Mouse (Mus musculus) heart, postnatal 0 days (tissue): ENCODE data around the gene Exosc2. TPM values are rescaled to one million over a fixed set of nuclear protein-coding genes. Genes with fewer than 3 reads are reported as not detected.

ENCODE experiments used
- ATAC-seq: fragments of 200-750 bp; cut with Nextera tagmentation; 2 replicates; pipeline ENCODE4 v1.8.0; 2017; ENCODE audit warnings: low read depth, moderate number of reproducible peaks, moderate library complexity; ENCODE audit not compliant: insufficient read depth
- DNase-seq: peaks from one replicate; pipeline ENCODE4 v3.0.0-alpha.2; 2016; ENCODE audit warnings: low spot score
- H3K27ac ChIP-seq: fragments of 300-500 bp; sonication (generic); 2 replicates; pipeline ENCODE4 v1.5.1; 2014; ENCODE audit warnings: low read depth, mild to moderate bottlenecking
- H3K27me3 ChIP-seq: fragments of 300-500 bp; sonication (generic); 2 replicates; pipeline ENCODE4 v1.6.1; 2014; ENCODE audit warnings: low read length, mixed read lengths; ENCODE audit not compliant: control insufficient read depth, insufficient read depth
- H3K36me3 ChIP-seq: fragments of 300-500 bp; sonication (generic); replicated peaks from 2 replicates; pipeline ENCODE4 v1.6.1; 2014; ENCODE audit warnings: low read length, mixed read lengths; ENCODE audit not compliant: control insufficient read depth, insufficient read depth
- H3K4me1 ChIP-seq: fragments of 300-500 bp; sonication (generic); 2 replicates; pipeline ENCODE4 v1.6.1; 2014; ENCODE audit warnings: antibody characterized with exemption; ENCODE audit not compliant: control insufficient read depth, insufficient read depth
- H3K4me2 ChIP-seq: fragments of 300-500 bp; sonication (generic); 2 replicates; pipeline ENCODE4 v1.6.1; 2014; ENCODE audit warnings: low read depth, mild to moderate bottlenecking, low read length, moderate library complexity
- H3K4me3 ChIP-seq: fragments of 300-500 bp; sonication (generic); 2 replicates; pipeline ENCODE4 v1.5.1; 2014; ENCODE audit warnings: low read depth, low read length
- H3K9ac ChIP-seq: fragments of 300-500 bp; sonication (generic); replicated peaks from 2 replicates; pipeline ENCODE4 v1.6.1; 2014; ENCODE audit warnings: low read depth, low read length, mixed read lengths
- H3K9me3 ChIP-seq: fragments of 300-500 bp; sonication (generic); replicated peaks from 2 replicates; pipeline ENCODE4 v1.6.1; 2016; ENCODE audit warnings: low read length; ENCODE audit not compliant: control insufficient read depth
- CTCF ChIP-seq: IDR thresholded peaks from 2 replicates; pipeline ENCODE4 v1.5.1; 2016; ENCODE audit warnings: antibody characterized with exemption, control low read depth, low read depth
- EP300 ChIP-seq: IDR thresholded peaks from 2 replicates; pipeline ENCODE4 v1.6.1; 2016; ENCODE audit warnings: antibody characterized with exemption, low read depth
- WGBS: fragments of 180-500 bp; shearing (Covaris S2); extraction: QIAGEN DNeasy Blood & Tissue Kit; methylation state at CpG from one replicate; pipeline ENCODE4 v1.1.7; 2014; 5-methylcytosine and 5-hydroxymethylcytosine counted together
- polyA plus RNA-seq: library from polyadenylated mRNA; unstranded; fragments of >200 nt; fragmentation: Nextera tagmentation; extraction: Ambion mirVana; gene quantifications from 2 replicates; pipeline ENCODE4 v1.2.1, GENCODE M21; 2015
- total RNA-seq: library from RNA; depleted of rRNA; stranded (reverse); fragments of >200 nt; gene quantifications from 2 replicates; pipeline ENCODE4 v1.2.3, GENCODE M21; 2014; ENCODE audit warnings: low replicate concordance; rRNA removed

Gene Exosc2
- total RNA-seq (22.0 and 39.8 TPM in 2 replicates), polyA plus RNA-seq (17.9 and 19.9 TPM in 2 replicates)

- peak; percentile 99 for ATAC-seq
- under 1% methylated on average over 27 of the region's 27 CpGs for WGBS
- no peaks in the 10 kb centered on the region for H3K27me3 ChIP-seq
Observed at GRCm38 (mm10) chr2:31670551-31671035, at the start of gene Exosc2. Exosc2 (plus strand) TSS chr2:31670715.

GRCm38 (mm10) chr2:31633531-31633930 lies 37.0 kb upstream of the Exosc2 start:
- H3K27me3 ChIP-seq: peaks cover 83% of the 10 kb centered on the region
- DNase-seq (no peak), ATAC-seq (no peak)
- TF ChIP-seq CTCF (no peak), EP300 (no peak)
- H3K4me1 ChIP-seq: no peaks in the 10 kb centered on the region
- WGBS: 25% methylated on average over 3 of the region's 3 CpGs
- no peak overlapping the region for H3K27ac ChIP-seq
- no peak overlapping the region for H3K9ac ChIP-seq
- H3K9me3 ChIP-seq: no peaks in the 10 kb centered on the region
- no peak overlapping the region for H3K4me2 ChIP-seq
- no peak overlapping the region for H3K4me3 ChIP-seq
- H3K36me3 ChIP-seq: no peaks in the 10 kb centered on the region

More at GRCm38 (mm10) chr2:31670551-31671035, at the start of gene Exosc2:
- H3K36me3 ChIP-seq: peaks cover 14% of the 10 kb centered on the region
- H3K9me3 ChIP-seq: no peaks in the 10 kb centered on the region
- peak within 1 kb of the TSS; percentile 62 for H3K27ac ChIP-seq
- peaks cover 4% of the 10 kb centered on the region; the same call in 1 of the 2 replicates for H3K4me1 ChIP-seq
- TF ChIP-seq CTCF: no peak
- TF ChIP-seq EP300: no peak
- peak; percentile 97 for DNase-seq
- peak within 1 kb of the TSS; percentile 72 for H3K4me3 ChIP-seq
- peak within 1 kb of the TSS; percentile 90 for H3K4me2 ChIP-seq
- H3K9ac ChIP-seq: peak within 1 kb of the TSS; percentile 69

- under 1% methylated on average over 49 of the region's 52 CpGs for WGBS
- no peak for TF ChIP-seq CTCF
- TF ChIP-seq EP300: no peak
- DNase-seq: no peak
- H3K9ac ChIP-seq: no peak overlapping the region
- no peaks in the 10 kb centered on the region for H3K9me3 ChIP-seq
- ATAC-seq: no peak
- H3K27ac ChIP-seq: no peak overlapping the region
- peaks cover 97% of the 10 kb centered on the region for H3K27me3 ChIP-seq
- peak overlapping the region; percentile 14; the same call in 1 of the 2 replicates for H3K4me2 ChIP-seq
- no peaks in the 10 kb centered on the region for H3K36me3 ChIP-seq
- no peaks in the 10 kb centered on the region for H3K4me1 ChIP-seq
- H3K4me3 ChIP-seq: peak overlapping the region; percentile 17
Observed at GRCm38 (mm10) chr2:31635281-31636137, 35.0 kb upstream of the Exosc2 start.

GRCm38 (mm10) chr2:31636138-31636741 lies 34.3 kb upstream of the Exosc2 start:
- Histone ChIP-seq H3K9me3 (no peaks in the 10 kb centered on the region), H3K4me2 (peak overlapping the region; percentile 14; the same call in 1 of the 2 replicates), H3K9ac (no peak overlapping the region), H3K27me3 (peaks cover 99% of the 10 kb centered on the region), H3K36me3 (no peaks in the 10 kb centered on the region), H3K4me1 (0 out of 2 replicates have a peak, but pooled peaks cover 4% of the 10 kb centered on the region), H3K27ac (no peak overlapping the region), H3K4me3 (peak overlapping the region; percentile 17)
- 1% methylated on average over 46 of the region's 48 CpGs for WGBS
- TF ChIP-seq CTCF (no peak), EP300 (no peak)
- ATAC-seq: no peak
- no peak for DNase-seq

- H3K4me1 ChIP-seq: 0 out of 2 replicates have a peak, but pooled peaks cover 4% of the 10 kb centered on the region
- TF ChIP-seq EP300: no peak
- TF ChIP-seq CTCF: no peak
- peak overlapping the region; percentile 17; the same call in 1 of the 2 replicates for H3K4me3 ChIP-seq
- H3K27me3 ChIP-seq: peaks cover 100% of the 10 kb centered on the region
- no peaks in the 10 kb centered on the region for H3K9me3 ChIP-seq
- H3K4me2 ChIP-seq: no peak overlapping the region
- WGBS: 3% methylated on average over 34 of the region's 35 CpGs
- no peak for DNase-seq
- H3K36me3 ChIP-seq: no peaks in the 10 kb centered on the region
- no peak overlapping the region for H3K9ac ChIP-seq
- H3K27ac ChIP-seq: no peak overlapping the region
- ATAC-seq: no peak
Observed at GRCm38 (mm10) chr2:31636742-31637141, 33.8 kb upstream of the Exosc2 start.
